Mouse (Mus musculus): ENCODE results near the gene Ctu1. TPM values are rescaled to one million over a fixed set of nuclear protein-coding genes. Genes with fewer than 3 reads are reported as not detected.

The Ctu1 gene
- polyA plus RNA-seq, 2 experiments: 12.0 to 13.4 TPM

GRCm38 (mm10) chr7:43643046-43643652 lies 28.7 kb upstream of the Ctu1 start:
- no peaks in the 10 kb centered on the region for H3K9me3 ChIP-seq (ENCODE audit: control insufficient read depth, low read length)
- TF ChIP-seq POLR2A (IDR thresholded peaks at IDR 0.05; ENCODE audit: borderline replicate concordance, extremely low read depth, insufficient read depth, insufficient read length): no peak
- 83% methylated on average over 17 of the region's 17 CpGs for WGBS
- ATAC-seq (ENCODE audit: low FRiP score, low read depth) (no peak), DNase-seq (ENCODE audit: low spot score) (no peak)
- no peaks in the 10 kb centered on the region for H3K4me1 ChIP-seq (ENCODE audit: control insufficient read depth, insufficient read depth, low read length)
- H3K9ac ChIP-seq (ENCODE audit: low read depth, low read length, severe bottlenecking): no peak overlapping the region
- no peak overlapping the region for H3K27ac ChIP-seq (replicated peaks; ENCODE audit: low read depth, low read length)
- H3K36me3 ChIP-seq (ENCODE audit: control insufficient read depth, insufficient read depth, low read length): no peaks in the 10 kb centered on the region
- H3K4me3 ChIP-seq (replicated peaks; ENCODE audit: low read length): no peak overlapping the region
- no peaks in the 10 kb centered on the region for H3K27me3 ChIP-seq (ENCODE audit: control insufficient read depth, insufficient read depth, low read length)
- no peak overlapping the region for H3K4me2 ChIP-seq (replicated peaks; ENCODE audit: low read depth, low read length, severe bottlenecking)

DNA sequence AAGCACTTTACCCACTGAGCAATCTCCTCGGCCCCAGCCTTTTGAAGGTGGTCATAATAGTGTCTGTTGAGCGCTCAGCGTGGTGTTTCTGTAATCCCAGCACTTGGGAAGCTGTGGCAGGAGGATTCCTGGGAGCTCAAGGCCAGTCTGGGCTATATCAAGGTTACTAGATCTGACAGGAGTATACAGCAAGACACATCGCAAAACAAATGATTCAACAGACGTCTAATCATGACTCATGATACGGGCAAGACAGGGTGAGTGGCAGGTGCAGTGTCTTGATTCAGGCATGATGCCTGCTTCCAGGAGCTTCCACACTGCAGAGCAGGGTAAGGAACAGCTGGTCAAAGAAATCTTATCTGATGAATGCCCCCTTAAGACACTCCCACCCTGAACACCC lies 19.1 kb upstream of the Ctu1 start:
- ATAC-seq (ENCODE audit: low FRiP score, low read depth) (no peak), DNase-seq (ENCODE audit: low spot score) (no peak)
- H3K36me3 ChIP-seq (ENCODE audit: control insufficient read depth, insufficient read depth, low read length): no peaks in the 10 kb centered on the region
- H3K27me3 ChIP-seq (ENCODE audit: control insufficient read depth, insufficient read depth, low read length): no peaks in the 10 kb centered on the region
- no peaks in the 10 kb centered on the region for H3K4me1 ChIP-seq (ENCODE audit: control insufficient read depth, insufficient read depth, low read length)
- no peak overlapping the region for H3K4me2 ChIP-seq (replicated peaks; ENCODE audit: low read depth, low read length, severe bottlenecking)
- no peaks in the 10 kb centered on the region for H3K9me3 ChIP-seq (ENCODE audit: control insufficient read depth, low read length)
- 82% methylated on average over 6 of the region's 6 CpGs for WGBS
- H3K27ac ChIP-seq (replicated peaks; ENCODE audit: low read depth, low read length): no peak overlapping the region
- H3K9ac ChIP-seq (ENCODE audit: low read depth, low read length, severe bottlenecking): no peak overlapping the region
- TF ChIP-seq POLR2A (IDR thresholded peaks at IDR 0.05; ENCODE audit: borderline replicate concordance, extremely low read depth, insufficient read depth, insufficient read length): no peak
- no peak overlapping the region for H3K4me3 ChIP-seq (replicated peaks; ENCODE audit: low read length)

- no peak overlapping the region for H3K4me2 ChIP-seq (replicated peaks; ENCODE audit: low read depth, low read length, severe bottlenecking)
- H3K4me1 ChIP-seq (ENCODE audit: control insufficient read depth, insufficient read depth, low read length): no peaks in the 10 kb centered on the region
- no peak overlapping the region for H3K27ac ChIP-seq (replicated peaks; ENCODE audit: low read depth, low read length)
- H3K9ac ChIP-seq (ENCODE audit: low read depth, low read length, severe bottlenecking): no peak overlapping the region
- ATAC-seq (ENCODE audit: low FRiP score, low read depth) (no peak), DNase-seq (ENCODE audit: low spot score) (no peak)
- H3K36me3 ChIP-seq (ENCODE audit: control insufficient read depth, insufficient read depth, low read length): no peaks in the 10 kb centered on the region
- H3K4me3 ChIP-seq (replicated peaks; ENCODE audit: low read length): no peak overlapping the region
- H3K9me3 ChIP-seq (ENCODE audit: control insufficient read depth, low read length): no peaks in the 10 kb centered on the region
- TF ChIP-seq POLR2A (IDR thresholded peaks at IDR 0.05; ENCODE audit: borderline replicate concordance, extremely low read depth, insufficient read depth, insufficient read length): no peak
- H3K27me3 ChIP-seq (ENCODE audit: control insufficient read depth, insufficient read depth, low read length): no peaks in the 10 kb centered on the region
- WGBS: 77% methylated on average over 3 of the region's 3 CpGs
Observed at GRCm38 (mm10) chr7:43654519-43654918, 17.3 kb upstream of the Ctu1 start.

DNA sequence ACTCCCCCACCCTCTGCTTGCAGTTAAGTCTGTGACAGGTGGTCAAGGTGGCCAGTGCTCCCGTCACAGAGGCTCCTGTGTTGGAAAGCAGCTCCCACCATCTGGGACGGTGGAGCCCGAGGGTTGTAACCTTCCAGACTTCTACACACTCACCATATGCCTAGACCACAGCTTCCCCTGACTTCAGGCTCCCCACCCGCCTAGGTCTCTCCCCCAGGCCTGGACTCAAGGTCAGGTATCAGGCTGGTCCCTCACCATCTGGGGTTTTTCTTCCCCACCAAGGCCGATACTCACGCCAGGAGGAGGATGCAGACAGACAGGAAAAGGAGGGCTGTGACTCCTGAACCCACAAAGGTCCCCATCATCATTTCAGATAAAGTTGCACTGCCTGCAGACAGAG lies 15.6 kb upstream of the Ctu1 start:
- no peak for TF ChIP-seq POLR2A (IDR thresholded peaks at IDR 0.05; ENCODE audit: borderline replicate concordance, extremely low read depth, insufficient read depth, insufficient read length)
- Histone ChIP-seq H3K9me3 (ENCODE audit: control insufficient read depth, low read length) (no peaks in the 10 kb centered on the region), H3K4me3 (replicated peaks; ENCODE audit: low read length) (no peak overlapping the region), H3K4me2 (replicated peaks; ENCODE audit: low read depth, low read length, severe bottlenecking) (no peak overlapping the region), H3K27ac (replicated peaks; ENCODE audit: low read depth, low read length) (no peak overlapping the region), H3K4me1 (ENCODE audit: control insufficient read depth, insufficient read depth, low read length) (no peaks in the 10 kb centered on the region), H3K9ac (ENCODE audit: low read depth, low read length, severe bottlenecking) (no peak overlapping the region), H3K27me3 (ENCODE audit: control insufficient read depth, insufficient read depth, low read length) (no peaks in the 10 kb centered on the region), H3K36me3 (ENCODE audit: control insufficient read depth, insufficient read depth, low read length) (no peaks in the 10 kb centered on the region)
- WGBS: 72% methylated on average over 6 of the region's 6 CpGs
- ATAC-seq (ENCODE audit: low FRiP score, low read depth) (no peak), DNase-seq (ENCODE audit: low spot score) (no peak)

GRCm38 (mm10) chr7:43660002-43660401 lies 11.8 kb upstream of the Ctu1 start, which contains the start of gene Siglece:
Gene Siglece (minus strand): TSS chr7:43660161.
- Histone ChIP-seq H3K9ac (ENCODE audit: low read depth, low read length, severe bottlenecking) (no peak within 1 kb of the TSS), H3K4me3 (replicated peaks; ENCODE audit: low read length) (no peak within 1 kb of the TSS), H3K27me3 (ENCODE audit: control insufficient read depth, insufficient read depth, low read length) (no peaks in the 10 kb centered on the region), H3K36me3 (ENCODE audit: control insufficient read depth, insufficient read depth, low read length) (no peaks in the 10 kb centered on the region), H3K9me3 (ENCODE audit: control insufficient read depth, low read length) (no peaks in the 10 kb centered on the region), H3K4me2 (replicated peaks; ENCODE audit: low read depth, low read length, severe bottlenecking) (no peak within 1 kb of the TSS), H3K4me1 (ENCODE audit: control insufficient read depth, insufficient read depth, low read length) (no peaks in the 10 kb centered on the region), H3K27ac (replicated peaks; ENCODE audit: low read depth, low read length) (no peak within 1 kb of the TSS)
- no peak for DNase-seq (ENCODE audit: low spot score)
- ATAC-seq (ENCODE audit: low FRiP score, low read depth): no peak
- TF ChIP-seq POLR2A (IDR thresholded peaks at IDR 0.05; ENCODE audit: borderline replicate concordance, extremely low read depth, insufficient read depth, insufficient read length): no peak
- WGBS: 76% methylated on average over 1 of the region's 1 CpGs

All from limb, embryonic 14.5 days (tissue).